Comparison of ENCODE assay signal across 10 mouse cellular contexts in the genomic region with DNA sequence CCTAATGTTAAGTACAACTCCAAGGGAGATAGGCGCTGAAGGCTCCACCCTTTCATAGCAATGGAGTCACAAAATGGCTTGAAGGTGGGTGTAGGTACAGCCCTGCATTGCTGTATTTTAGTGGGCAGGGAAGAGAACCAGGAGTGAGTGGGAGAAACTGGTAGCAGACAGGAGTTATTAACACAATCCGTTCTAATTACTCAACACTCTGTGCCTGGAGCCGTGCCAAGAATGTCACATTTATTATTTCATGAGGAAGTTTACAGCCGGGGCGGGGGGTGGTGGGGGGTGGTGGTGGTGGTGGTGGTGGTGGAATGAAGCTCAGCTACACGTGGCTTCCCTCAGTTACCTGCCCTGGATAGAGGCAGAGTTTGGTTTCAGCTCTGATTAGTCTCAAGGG.
A peak's percentile ranks its signal among the peaks of the same experiment; 100 is the strongest.
DNase-seq lines count a peak whose midpoint lies in the region; ATAC-seq and TF ChIP-seq lines count a peak whose summit lies in the region.
"Had no signal": no experiment of that assay in that cellular context is flagged by ENCODE, and none has a peak within 500 bp of the region (broad histone marks: within the 10 kb centered on the region; RNA-seq: fewer than 3 reads in every experiment).

No protein-coding gene starts in this region.

- intact Hi-C loops in left cerebral cortex, postnatal 14 days (cut with DNase I): loop anchor here (5.0 kb wide), 1 partner anchor 130 kb away; no protein-coding TSS in a partner anchor

- no peaks in the 10 kb centered on the region for H3K9me3 ChIP-seq in limb, embryonic 14.5 days (ENCODE audit: control insufficient read depth, low read length)
- H3K9me3 ChIP-seq: midbrain, embryonic 10.5 days had no signal

- H3K27ac ChIP-seq in limb, embryonic 14.5 days (replicated peaks; ENCODE audit: low read depth, low read length): no peak overlapping the region
- H3K27ac ChIP-seq: midbrain, embryonic 10.5 days had no signal

- 30% methylated on average over 6 of the region's 6 CpGs for WGBS in limb, embryonic 14.5 days

- no peak for TF ChIP-seq POLR2A in limb, embryonic 14.5 days (IDR thresholded peaks at IDR 0.05; ENCODE audit: borderline replicate concordance, extremely low read depth, insufficient read depth, insufficient read length)

- no peak overlapping the region for H3K9ac ChIP-seq in limb, embryonic 14.5 days (ENCODE audit: low read depth, low read length, severe bottlenecking)

- no peaks in the 10 kb centered on the region for H3K36me3 ChIP-seq in limb, embryonic 14.5 days (ENCODE audit: control insufficient read depth, insufficient read depth, low read length)
- H3K36me3 ChIP-seq: midbrain, embryonic 10.5 days had no signal

- 0 out of 2 replicates have a peak, but pooled peaks cover 7% of the 10 kb centered on the region for H3K4me1 ChIP-seq in limb, embryonic 14.5 days (ENCODE audit: control insufficient read depth, insufficient read depth, low read length)
- H3K4me1 ChIP-seq: midbrain, embryonic 10.5 days had no signal

- H3K4me3 ChIP-seq in limb, embryonic 14.5 days (replicated peaks; ENCODE audit: low read length): no peak overlapping the region
- H3K4me3 ChIP-seq: midbrain, embryonic 10.5 days had no signal

- peak; percentile 39 to 47 for DNase-seq in cerebellum, postnatal 10 days
- DNase-seq in left cerebral cortex, postnatal 14 days (ENCODE audit: low spot score in 2 of 2): peak; percentile 26 to 57
- DNase-seq in left cerebral cortex, adult 11 months (ENCODE audit: low spot score): no peak
- peak; percentile 41 for DNase-seq in limb, embryonic 14.5 days (ENCODE audit: low spot score)
- no peak for DNase-seq in spleen, adult 12 weeks (ENCODE audit: low spot score)
- no peak for DNase-seq in spleen, postnatal 10 days (ENCODE audit: low spot score in 2 of 2)
- DNase-seq: heart, adult 18-20 months had no signal

- no peak overlapping the region for H3K4me2 ChIP-seq in limb, embryonic 14.5 days (replicated peaks; ENCODE audit: low read depth, low read length, severe bottlenecking)

- ATAC-seq in cerebellum, adult (ENCODE audit: insufficient number of reproducible peaks, low FRiP score, low TSS enrichment): no peak
- ATAC-seq in granulocyte monocyte progenitor cell, adult 5-6 weeks (replicated peaks; ENCODE audit: poor library complexity, severe bottlenecking): peak; percentile 35; the same call in 1 of the 2 replicates
- ATAC-seq in limb, embryonic 14.5 days (ENCODE audit: low FRiP score, low read depth): no peak

- no peaks in the 10 kb centered on the region for H3K27me3 ChIP-seq in limb, embryonic 14.5 days (ENCODE audit: control insufficient read depth, insufficient read depth, low read length)

Comparison
In these comparisons a context has a peak if more than half of its experiments do, and no peak if none do; other contexts are left out.
1. DNase-seq: peak in cerebellum, postnatal 10 days (2 of 2), left cerebral cortex, postnatal 14 days (2 of 2) and limb, embryonic 14.5 days (single experiment); none in left cerebral cortex, adult 11 months (single experiment), spleen, adult 12 weeks (single experiment) and spleen, postnatal 10 days (0 of 2).